27 mouse cellular contexts compared by ENCODE assay signal in genomic region chr1:119537651-119538050, GRCm38 (mm10). TPM values are rescaled to one million over a fixed set of nuclear protein-coding genes. Genes with fewer than 3 reads are reported as not detected.
DNase-seq lines count a peak whose midpoint lies in the region; ATAC-seq lines count a peak whose summit lies in the region.
"Had no signal": no experiment of that assay in that cellular context is flagged by ENCODE, and none has a peak within 500 bp of the region (broad histone marks: within the 10 kb centered on the region; RNA-seq: fewer than 3 reads in every experiment).

No protein-coding gene starts in this region.

- no peaks in the 10 kb centered on the region for H3K27me3 ChIP-seq in forebrain, embryonic 11.5 days (ENCODE audit: control insufficient read depth, insufficient read depth, low read length)
- no peaks in the 10 kb centered on the region for H3K27me3 ChIP-seq in forebrain, embryonic 14.5 days (replicated peaks; ENCODE audit: control insufficient read depth, insufficient read depth, low read length)
- no peaks in the 10 kb centered on the region for H3K27me3 ChIP-seq in stomach, embryonic 14.5 days (ENCODE audit: control insufficient read depth, insufficient read depth, low read length)
- H3K27me3 ChIP-seq: CH12.LX; embryonic facial prominence, embryonic 12.5 days; embryonic facial prominence, embryonic 15.5 days; forebrain, embryonic 12.5 days; hindbrain, embryonic 13.5 days; intestine, embryonic 15.5 days had no signal

- no peak overlapping the region for H3K4me3 ChIP-seq in forebrain, embryonic 11.5 days (ENCODE audit: low read depth, low read length)
- no peak overlapping the region for H3K4me3 ChIP-seq in forebrain, embryonic 14.5 days (ENCODE audit: low read depth, low read length)
- no peak overlapping the region for H3K4me3 ChIP-seq in stomach, embryonic 14.5 days (ENCODE audit: low read depth, low read length)
- H3K4me3 ChIP-seq: embryonic facial prominence, embryonic 12.5 days; embryonic facial prominence, embryonic 15.5 days; forebrain, embryonic 12.5 days; heart, adult 2 months; hindbrain, embryonic 10.5 days; hindbrain, embryonic 13.5 days; intestine, embryonic 15.5 days had no signal

- H3K9me3 ChIP-seq in forebrain, embryonic 11.5 days (ENCODE audit: control insufficient read depth, low read length) = no peaks in the 10 kb centered on the region
- H3K9me3 ChIP-seq in forebrain, embryonic 14.5 days (replicated peaks; ENCODE audit: control insufficient read depth, low read length) = no peaks in the 10 kb centered on the region
- H3K9me3 ChIP-seq in stomach, embryonic 14.5 days (ENCODE audit: control insufficient read depth, low read depth, low read length) = no peaks in the 10 kb centered on the region
- H3K9me3 ChIP-seq: embryonic facial prominence, embryonic 12.5 days; embryonic facial prominence, embryonic 15.5 days; forebrain, embryonic 12.5 days; hindbrain, embryonic 10.5 days; hindbrain, embryonic 13.5 days; intestine, embryonic 15.5 days had no signal

- 94% methylated on average over 6 of the region's 6 CpGs for WGBS in forebrain, embryonic 11.5 days
- WGBS in forebrain, embryonic 14.5 days = 87% methylated on average over 6 of the region's 6 CpGs
- 72% methylated on average over 6 of the region's 6 CpGs for WGBS in stomach, embryonic 14.5 days

- no peak overlapping the region for H3K4me2 ChIP-seq in forebrain, embryonic 11.5 days (ENCODE audit: low read depth, low read length, severe bottlenecking)
- no peak overlapping the region for H3K4me2 ChIP-seq in forebrain, embryonic 14.5 days (ENCODE audit: low read length)
- H3K4me2 ChIP-seq in stomach, embryonic 14.5 days (replicated peaks; ENCODE audit: low read depth, low read length) = no peak overlapping the region
- H3K4me2 ChIP-seq: embryonic facial prominence, embryonic 12.5 days; embryonic facial prominence, embryonic 15.5 days; forebrain, embryonic 12.5 days; heart, embryonic 11.5 days; hindbrain, embryonic 13.5 days; intestine, embryonic 15.5 days had no signal

- no peaks in the 10 kb centered on the region for H3K4me1 ChIP-seq in forebrain, embryonic 11.5 days (replicated peaks; ENCODE audit: control insufficient read depth, insufficient read depth, low read length)
- H3K4me1 ChIP-seq in forebrain, embryonic 14.5 days (ENCODE audit: control insufficient read depth, insufficient read depth, low read length) = no peaks in the 10 kb centered on the region
- H3K4me1 ChIP-seq in stomach, embryonic 14.5 days (ENCODE audit: control insufficient read depth, insufficient read depth, low read length) = peaks cover 3% of the 10 kb centered on the region; the same call in 1 of the 2 replicates
- H3K4me1 ChIP-seq: embryonic facial prominence, embryonic 15.5 days; forebrain, embryonic 12.5 days; hindbrain, embryonic 10.5 days; intestine, embryonic 15.5 days had no signal

- peak; percentile 43 for DNase-seq in forebrain, embryonic 11.5 days (ENCODE audit: low spot score)
- no peak for DNase-seq in forebrain, embryonic 14.5 days (ENCODE audit: low spot score)
- peak; percentile 48 for DNase-seq in ES-CJ7 (ENCODE audit: low read depth, low spot score)
- DNase-seq in thymus, postnatal 4 days = no peak
- no peak for DNase-seq in kidney, postnatal 25 days
- no peak for DNase-seq in natural killer cell, adult 2 months (ENCODE audit: low spot score in 2 of 2)
- DNase-seq: adrenal gland, adult 2 months; adrenal gland, postnatal 25 days; B cell, adult 2 months; cerebellum, adult 18-20 months; cerebellum, adult 9-11 months; cerebellum, postnatal 25 days; gastrocnemius, postnatal 10 days; gastrocnemius, postnatal 36 days; heart, adult 2 months; heart, postnatal 36 days had no signal

- H3K36me3 ChIP-seq in forebrain, embryonic 11.5 days (ENCODE audit: control insufficient read depth, insufficient read depth, low read length) = no peaks in the 10 kb centered on the region
- no peaks in the 10 kb centered on the region for H3K36me3 ChIP-seq in forebrain, embryonic 14.5 days (ENCODE audit: control insufficient read depth, insufficient read depth, low read length)
- no peaks in the 10 kb centered on the region for H3K36me3 ChIP-seq in stomach, embryonic 14.5 days (ENCODE audit: control insufficient read depth, insufficient read depth, low read length)
- H3K36me3 ChIP-seq: embryonic facial prominence, embryonic 12.5 days; embryonic facial prominence, embryonic 15.5 days; intestine, embryonic 15.5 days had no signal

- no peak overlapping the region for H3K9ac ChIP-seq in forebrain, embryonic 11.5 days (ENCODE audit: low read length)
- no peak overlapping the region for H3K9ac ChIP-seq in forebrain, embryonic 14.5 days (ENCODE audit: low read length)
- no peak overlapping the region for H3K9ac ChIP-seq in stomach, embryonic 14.5 days (replicated peaks; ENCODE audit: low read depth, low read length)
- H3K9ac ChIP-seq: embryonic facial prominence, embryonic 12.5 days; embryonic facial prominence, embryonic 15.5 days; forebrain, embryonic 12.5 days; hindbrain, embryonic 13.5 days; intestine, embryonic 15.5 days had no signal

- no peak for ATAC-seq in forebrain, embryonic 11.5 days (replicated peaks; ENCODE audit: low FRiP score)
- no peak for ATAC-seq in forebrain, embryonic 14.5 days
- ATAC-seq in stomach, embryonic 14.5 days (ENCODE audit: insufficient number of reproducible peaks, insufficient read depth, low FRiP score, low read depth) = peak; percentile 68
- ATAC-seq: forebrain, embryonic 16.5 days; hindbrain, embryonic 16.5 days; intestine, embryonic 15.5 days had no signal

- H3K27ac ChIP-seq in forebrain, embryonic 11.5 days (ENCODE audit: low read depth, low read length) = no peak overlapping the region
- no peak overlapping the region for H3K27ac ChIP-seq in forebrain, embryonic 14.5 days (ENCODE audit: low read depth, low read length)
- no peak overlapping the region for H3K27ac ChIP-seq in stomach, embryonic 14.5 days (ENCODE audit: low read length)
- H3K27ac ChIP-seq: embryonic facial prominence, embryonic 12.5 days; embryonic facial prominence, embryonic 15.5 days; forebrain, embryonic 12.5 days; heart, adult 2 months; hindbrain, embryonic 10.5 days; hindbrain, embryonic 13.5 days; intestine, embryonic 15.5 days had no signal

RNA-seq across cellular contexts. Expression of gene Tmem185b, which starts 11.7 kb away (rescaled TPM):
- 22.5 and 23.4 TPM in 2 replicates for polyA plus RNA-seq in forebrain, embryonic 11.5 days (2014; fragmentation: Nextera tagmentation; extraction: Ambion mirVana)
- polyA plus RNA-seq in forebrain, embryonic 14.5 days (2014; fragmentation: Nextera tagmentation; extraction: Ambion mirVana) = 19.1 and 21.6 TPM in 2 replicates
- 22.8 and 23.9 TPM in 2 replicates for polyA plus RNA-seq in stomach, embryonic 14.5 days (2014; fragmentation: Nextera tagmentation; extraction: Ambion mirVana)

RNA-seq across cellular contexts. Expression of gene Ralb, which starts 33.1 kb away (rescaled TPM):
- polyA plus RNA-seq in forebrain, embryonic 11.5 days (2014; fragmentation: Nextera tagmentation; extraction: Ambion mirVana) = 74.1 and 74.2 TPM in 2 replicates
- 41.6 and 43.7 TPM in 2 replicates for polyA plus RNA-seq in forebrain, embryonic 14.5 days (2014; fragmentation: Nextera tagmentation; extraction: Ambion mirVana)
- polyA plus RNA-seq in stomach, embryonic 14.5 days (2014; fragmentation: Nextera tagmentation; extraction: Ambion mirVana) = 103 and 128 TPM in 2 replicates

Comparison
In these comparisons a context has a peak if more than half of its experiments do, and no peak if none do; other contexts are left out.
1. DNase-seq: peak in forebrain, embryonic 11.5 days (single experiment) and ES-CJ7 (single experiment); none in forebrain, embryonic 14.5 days (single experiment), thymus, postnatal 4 days (single experiment), kidney, postnatal 25 days (0 of 2) and natural killer cell, adult 2 months (0 of 2).